Mouse (Mus musculus) CD4-positive naive resting alpha-beta T cell, adult 76 days (primary cell): ENCODE measurements around the gene Coro1c. TPM values are rescaled to one million over a fixed set of nuclear protein-coding genes. Genes with fewer than 3 reads are reported as not detected.

ENCODE experiments used
- total RNA-seq: library from RNA; stranded (reverse); gene quantifications from one replicate; pipeline ENCODE4 v1.2.4, GENCODE M21; 2023

Gene Coro1c
- total RNA-seq = 63.3 TPM

GRCm38 (mm10) chr5:113908592-113909441 lies at the start of gene Coro1c:
Gene Coro1c (minus strand): TSS chr5:113908758.

DNA sequence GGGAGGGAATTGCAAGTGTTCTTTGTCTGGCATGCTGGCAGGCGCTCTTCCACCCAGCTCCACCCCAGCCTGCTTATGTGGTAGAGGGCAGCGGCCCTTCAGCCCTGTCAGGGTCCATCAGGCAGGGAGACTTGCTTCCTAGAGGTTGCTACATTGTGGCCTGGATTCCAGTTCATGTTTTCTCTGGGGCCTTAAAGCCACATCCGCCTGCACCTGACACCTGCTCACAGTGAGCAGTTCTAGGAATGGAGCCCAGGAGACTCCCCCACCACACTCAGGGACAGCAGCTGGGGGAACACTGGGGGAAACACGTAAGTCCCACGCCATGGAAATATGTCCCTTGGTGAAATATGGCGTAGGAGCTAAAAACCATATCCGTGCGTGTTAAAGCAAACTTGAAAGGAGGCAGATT lies 76.1 kb downstream of the Coro1c start, which contains the start of gene Selplg:
Gene Selplg, minus strand, starts transcription at position 155 of the 412 bp plus-strand sequence.

GRCm38 (mm10) chr5:113800280-113800679 lies 108.3 kb downstream of the Coro1c start, which contains the start of gene Tmem119:
Gene Tmem119 (minus strand): TSS chr5:113800516.

Other genes with a start within 250 kb of the Coro1c start
- gene 1700069L16Rik, start 184.0 kb downstream of the Coro1c start, total RNA-seq = not detected
- 5.8 TPM for gene Ficd, start 173.0 kb downstream of the Coro1c start, total RNA-seq
- 84.3 TPM for gene Sart3, start 136.2 kb downstream of the Coro1c start, total RNA-seq
- 39.3 TPM for gene Iscu, start 136.0 kb downstream of the Coro1c start, total RNA-seq
- not detected for gene Tmem119, start 108.2 kb downstream of the Coro1c start, total RNA-seq
- 305 TPM for gene Selplg, start 76.1 kb downstream of the Coro1c start, total RNA-seq
- gene Ssh1, start 85.1 kb upstream of the Coro1c start, total RNA-seq = 37.2 TPM
- not detected for gene Dao, start 94.9 kb upstream of the Coro1c start, total RNA-seq
- 21.1 TPM for gene Usp30, start 156.7 kb upstream of the Coro1c start, total RNA-seq
- not detected for gene Svop, start 182.8 kb upstream of the Coro1c start, total RNA-seq
- gene Alkbh2, start 219.5 kb upstream of the Coro1c start, total RNA-seq = 8.7 TPM
- 12.9 TPM for gene Ung, start 221.6 kb upstream of the Coro1c start, total RNA-seq
- gene Acacb, start 237.8 kb upstream of the Coro1c start, total RNA-seq = 4.3 TPM